Mouse (Mus musculus) cerebellum, postnatal 10 days (tissue): ENCODE data around the gene Focad.

Experiments
- DNase-seq, 2 experiments: peaks; one replicate each; pipeline ENCODE4 v3.0.0; 2021; ENCODE audit warnings: mixed read lengths in 2 of 2

Gene Focad

GRCm38 (mm10) chr4:88156961-88157360 is 62.5 kb downstream of the Focad start:
- DNase-seq: peak in 1 of 2 experiments; percentile 21

GRCm38 (mm10) chr4:88157644-88158043 is 63.2 kb downstream of the Focad start:
- DNase-seq: peak; percentile 43 to 56

- no peak for DNase-seq
These were observed 64.8 kb downstream of the Focad start for GRCm38 (mm10) chr4:88159256-88159655.

GRCm38 (mm10) chr4:88159700-88160099 is 65.3 kb downstream of the Focad start:
- no peak for DNase-seq

- no peak for DNase-seq
These were observed 69.2 kb downstream of the Focad start for GRCm38 (mm10) chr4:88163511-88164247.

- peak; percentile 46 to 66 for DNase-seq
These were observed 72.8 kb downstream of the Focad start for GRCm38 (mm10) chr4:88167008-88167862.

GRCm38 (mm10) chr4:88175058-88175974 is 80.9 kb downstream of the Focad start:
- no peak for DNase-seq

GRCm38 (mm10) chr4:88179296-88179695 is 84.9 kb downstream of the Focad start:
- DNase-seq: no peak

GRCm38 (mm10) chr4:88184293-88184692 is 89.9 kb downstream of the Focad start:
- no peak for DNase-seq

- DNase-seq: no peak
These were observed 91.5 kb downstream of the Focad start for GRCm38 (mm10) chr4:88185872-88186426.

- no peak for DNase-seq
These were observed 93.2 kb downstream of the Focad start for GRCm38 (mm10) chr4:88187649-88188048.

- DNase-seq: no peak
These were observed 95.1 kb downstream of the Focad start for GRCm38 (mm10) chr4:88189495-88189894.

- peak; percentile 73 to 77 for DNase-seq
These were observed 99.8 kb downstream of the Focad start for GRCm38 (mm10) chr4:88194256-88194655.

- DNase-seq: peak; percentile 87 to 88
These were observed 101.6 kb downstream of the Focad start for GRCm38 (mm10) chr4:88195898-88196495.

- DNase-seq: peak; percentile 76 to 80
These were observed 102.1 kb downstream of the Focad start for GRCm38 (mm10) chr4:88196500-88196912.

GRCm38 (mm10) chr4:88197244-88197643 is 102.8 kb downstream of the Focad start:
- DNase-seq: peak in 1 of 2 experiments; percentile 9

GRCm38 (mm10) chr4:88199186-88199585 is 104.8 kb downstream of the Focad start:
- DNase-seq: no peak

- DNase-seq: no peak
These were observed 106.6 kb downstream of the Focad start for GRCm38 (mm10) chr4:88201047-88201446.

- no peak for DNase-seq
These were observed 114.2 kb downstream of the Focad start for GRCm38 (mm10) chr4:88208676-88209075.

GRCm38 (mm10) chr4:88209351-88209814 is 115.0 kb downstream of the Focad start:
- peak; percentile 81 to 88 for DNase-seq

GRCm38 (mm10) chr4:88210602-88211001 is 116.2 kb downstream of the Focad start:
- peak in 1 of 2 experiments; percentile 16 for DNase-seq
